Mouse (Mus musculus) neural tube, embryonic 15.5 days (tissue): ENCODE measurements around the gene Wfdc2. TPM values are rescaled to one million over a fixed set of nuclear protein-coding genes. Genes with fewer than 3 reads are reported as not detected.
"Not testable (repeated sequence)": the region's sequence is repeated elsewhere in the genome, so short reads cannot be mapped to it uniquely, and the experiment has no call there.

ENCODE experiments used
- ATAC-seq: fragments of 200-750 bp; cut with Nextera tagmentation; 2 replicates; pipeline ENCODE4 v1.8.0; 2017; ENCODE audit warnings: mild to moderate bottlenecking, moderate TSS enrichment, moderate library complexity; ENCODE audit not compliant: low FRiP score
- H3K27ac ChIP-seq: fragments of 300-500 bp; sonication (generic); replicated peaks from 2 replicates; pipeline ENCODE4 v1.5.1; 2015; ENCODE audit warnings: mild to moderate bottlenecking, inconsistent platforms
- H3K27me3 ChIP-seq: fragments of 300-500 bp; sonication (generic); replicated peaks from 2 replicates; pipeline ENCODE4 v1.6.1; 2015; ENCODE audit warnings: inconsistent platforms
- H3K36me3 ChIP-seq: fragments of 300-500 bp; sonication (generic); 2 replicates; pipeline ENCODE4 v1.6.1; 2015; ENCODE audit warnings: inconsistent platforms
- H3K4me1 ChIP-seq: fragments of 300-500 bp; sonication (generic); 2 replicates; pipeline ENCODE4 v1.6.1; 2015; ENCODE audit warnings: inconsistent platforms
- H3K4me2 ChIP-seq: fragments of 300-500 bp; sonication (generic); 2 replicates; pipeline ENCODE4 v1.6.1; 2015; ENCODE audit warnings: inconsistent platforms, mild to moderate bottlenecking, moderate library complexity
- H3K4me3 ChIP-seq: fragments of 300-500 bp; sonication (generic); replicated peaks from 2 replicates; pipeline ENCODE4 v1.5.1; 2015; ENCODE audit warnings: mild to moderate bottlenecking, inconsistent platforms
- H3K9ac ChIP-seq: fragments of 300-500 bp; sonication (generic); replicated peaks from 2 replicates; pipeline ENCODE4 v1.6.1; 2015; ENCODE audit warnings: mild to moderate bottlenecking, inconsistent platforms
- H3K9me3 ChIP-seq: fragments of 300-500 bp; sonication (generic); replicated peaks from 2 replicates; pipeline ENCODE4 v1.6.1; 2016; ENCODE audit warnings: inconsistent platforms
- WGBS: fragments of 180-500 bp; shearing (Covaris S2); methylation state at CpG from one replicate; pipeline ENCODE4 v1.1.7; 2015; ENCODE audit warnings: mixed read lengths; 5-methylcytosine and 5-hydroxymethylcytosine counted together
- polyA plus RNA-seq: library from polyadenylated mRNA; unstranded; fragments of >200 nt; fragmentation: Nextera tagmentation; extraction: Ambion mirVana; gene quantifications from 2 replicates; pipeline ENCODE4 v1.2.1, GENCODE M21; 2015

Gene Wfdc2
- polyA plus RNA-seq, 1 experiment from 2014 or later: 1.6 TPM

DNA sequence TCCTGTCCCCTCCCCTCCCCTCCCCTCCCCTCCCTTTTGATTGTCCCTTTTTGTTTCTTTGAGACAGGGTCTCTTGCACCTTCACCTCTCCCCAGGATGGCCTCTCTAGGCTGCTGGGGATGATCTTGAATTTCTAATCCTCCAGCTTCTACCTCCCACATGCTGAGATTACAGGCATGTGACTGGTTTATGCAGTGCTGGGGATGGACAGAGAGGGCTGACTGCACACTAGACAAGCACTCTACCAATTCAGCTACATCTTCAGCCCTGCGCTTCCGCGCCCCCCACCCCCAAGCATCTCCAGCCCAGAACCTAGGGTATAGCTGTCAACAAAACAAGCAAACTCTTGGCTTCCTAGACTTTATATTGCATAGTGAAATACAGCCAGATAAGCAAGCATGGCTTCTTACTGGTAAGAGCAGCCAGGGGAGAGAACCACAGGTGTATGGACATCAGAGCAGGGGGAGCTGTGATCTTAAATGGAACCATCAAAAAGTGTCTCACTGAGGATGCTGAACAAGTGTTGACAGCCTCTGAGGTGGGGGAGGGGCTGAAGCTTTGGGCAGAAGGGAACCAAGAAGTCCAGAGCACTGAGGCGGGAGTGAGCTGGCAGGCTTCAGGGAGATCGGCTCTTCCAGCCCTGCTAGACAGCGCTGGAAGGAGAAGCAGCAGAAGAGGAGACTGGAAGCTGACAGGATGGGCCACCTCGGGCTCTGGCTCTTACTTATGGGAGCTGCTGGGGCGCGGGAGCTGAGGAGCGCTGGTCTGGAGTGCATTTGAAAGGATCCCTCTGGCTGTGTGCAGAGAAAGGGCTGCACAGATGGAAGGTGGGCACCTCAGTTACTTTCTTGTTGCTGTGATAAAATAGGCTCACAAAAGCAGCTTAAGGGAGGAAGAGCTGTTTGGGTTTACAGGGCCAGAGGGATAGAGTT is 12.0 kb upstream of the Wfdc2 start:
- H3K27me3 ChIP-seq: no peaks in the 10 kb centered on the region
- H3K36me3 ChIP-seq: no peaks in the 10 kb centered on the region
- no peaks in the 10 kb centered on the region for H3K4me1 ChIP-seq
- no peak for ATAC-seq
- no peaks in the 10 kb centered on the region for H3K9me3 ChIP-seq
- WGBS: 30% methylated on average over 10 of the region's 10 CpGs
- H3K4me2 ChIP-seq: no peak overlapping the region
- H3K4me3 ChIP-seq: no peak overlapping the region
- no peak overlapping the region for H3K9ac ChIP-seq
- H3K27ac ChIP-seq: no peak overlapping the region

DNA sequence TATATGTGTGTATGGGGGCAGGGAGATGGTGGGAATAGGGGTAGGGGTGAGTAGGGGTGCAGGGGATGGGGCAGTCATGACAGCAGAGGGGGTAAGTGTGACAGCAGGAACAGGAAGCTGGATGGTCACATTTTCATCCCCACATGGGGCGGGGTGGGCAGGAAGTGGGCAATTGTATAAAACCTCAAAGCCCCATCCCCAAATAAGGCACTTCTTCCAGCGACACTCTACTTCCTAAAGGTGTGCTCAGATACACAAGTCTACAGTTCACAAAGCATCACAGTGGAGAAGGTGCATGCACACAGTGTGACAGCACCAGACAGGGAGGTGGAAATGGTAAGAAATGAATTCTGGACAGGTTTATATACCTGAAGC is 11.3 kb upstream of the Wfdc2 start:
- Histone ChIP-seq H3K9ac (no peak overlapping the region), H3K9me3 (no peaks in the 10 kb centered on the region), H3K4me2 (no peak overlapping the region), H3K27me3 (no peaks in the 10 kb centered on the region), H3K4me1 (no peaks in the 10 kb centered on the region), H3K27ac (no peak overlapping the region), H3K4me3 (no peak overlapping the region), H3K36me3 (no peaks in the 10 kb centered on the region)
- ATAC-seq: no peak
- 83% methylated on average over 2 of the region's 2 CpGs for WGBS

DNA sequence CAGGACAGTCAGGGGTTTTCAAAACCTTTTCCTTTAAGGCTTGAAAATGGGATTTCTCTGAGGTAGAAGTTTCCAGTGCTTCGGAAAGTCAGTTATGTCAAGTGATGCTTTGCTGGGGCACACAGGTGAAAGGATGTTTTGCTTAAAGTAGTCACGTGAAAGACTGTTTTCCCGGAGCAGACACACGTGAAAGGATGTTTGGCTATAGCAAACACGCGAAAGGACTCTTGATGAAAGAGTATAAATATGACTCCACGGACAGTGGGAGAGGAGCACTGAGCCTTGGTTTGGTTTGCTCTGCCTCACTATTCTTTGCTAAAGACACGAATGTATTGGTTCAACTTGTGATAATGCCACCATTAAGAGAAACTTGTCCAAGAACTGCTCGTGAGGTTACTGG is 10.7 kb upstream of the Wfdc2 start:
- ATAC-seq: no peak
- no peaks in the 10 kb centered on the region for H3K9me3 ChIP-seq
- no peaks in the 10 kb centered on the region for H3K27me3 ChIP-seq
- no peak overlapping the region for H3K4me2 ChIP-seq
- no peaks in the 10 kb centered on the region for H3K36me3 ChIP-seq
- no peaks in the 10 kb centered on the region for H3K4me1 ChIP-seq
- H3K9ac ChIP-seq: no peak overlapping the region
- no peak overlapping the region for H3K4me3 ChIP-seq
- WGBS: 91% methylated on average over 9 of the region's 9 CpGs
- no peak overlapping the region for H3K27ac ChIP-seq

DNA sequence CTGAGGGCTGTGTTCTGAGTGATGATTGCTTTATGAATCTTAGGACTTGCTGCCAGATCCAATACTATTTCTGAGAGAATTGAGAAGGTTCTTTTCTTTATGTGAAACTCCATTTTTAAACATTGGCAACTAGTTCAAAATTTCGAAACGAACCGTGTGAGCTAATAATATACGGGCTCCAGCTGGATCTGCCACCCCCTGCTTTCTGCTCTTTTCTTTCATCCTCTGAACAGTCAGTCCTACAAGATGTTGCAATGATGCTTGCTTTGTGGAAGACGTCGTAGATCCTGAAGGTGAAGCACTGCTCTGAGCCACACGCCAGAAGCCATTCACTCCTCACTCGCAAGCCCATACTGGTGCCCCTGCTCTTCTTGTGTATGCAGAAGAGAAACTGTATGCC is 3.8 kb upstream of the Wfdc2 start:
- no peak overlapping the region for H3K9ac ChIP-seq
- ATAC-seq: no peak
- WGBS: 87% methylated on average over 8 of the region's 8 CpGs

DNA sequence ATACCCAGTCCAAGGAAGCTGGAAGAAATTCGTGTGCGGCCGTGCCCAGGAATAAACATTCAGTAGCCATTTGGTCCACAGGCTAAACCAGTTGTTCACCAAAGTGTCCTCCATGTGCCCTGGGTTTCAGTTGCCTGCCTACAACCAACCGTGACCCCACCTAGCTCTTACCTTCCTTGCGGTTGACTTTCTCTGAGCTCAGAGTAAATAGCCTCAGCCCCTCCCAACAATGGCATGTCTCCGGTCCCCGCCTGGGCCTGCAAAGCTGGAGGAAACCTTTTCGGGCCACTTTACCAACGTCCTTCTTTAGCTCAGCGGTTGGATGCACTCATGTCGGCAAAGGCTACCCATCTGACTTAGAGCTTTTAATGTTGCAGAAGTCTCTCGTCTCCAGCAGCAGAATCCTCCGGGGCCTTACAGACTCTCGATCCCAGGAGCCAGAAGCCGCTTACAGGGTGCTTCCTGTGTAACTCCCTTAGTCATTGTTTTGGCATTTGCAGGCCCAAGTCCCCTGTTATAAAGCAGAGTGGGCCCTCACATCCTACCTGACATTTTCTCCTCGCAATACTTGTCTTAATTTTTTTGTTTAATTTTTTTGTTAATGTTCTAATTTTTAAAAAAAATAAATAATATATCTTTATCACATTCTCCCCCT is 3.1 kb upstream of the Wfdc2 start:
- Histone ChIP-seq H3K9me3 (no peaks in the 10 kb centered on the region), H3K36me3 (no peaks in the 10 kb centered on the region), H3K4me1 (peaks cover 16% of the 10 kb centered on the region), H3K4me2 (no peak overlapping the region), H3K9ac (no peak overlapping the region), H3K4me3 (no peak overlapping the region), H3K27ac (no peak overlapping the region), H3K27me3 (peaks cover 17% of the 10 kb centered on the region)
- 53% methylated on average over 16 of the region's 16 CpGs for WGBS
- no peak for ATAC-seq

More for the DNA sequence above, 3.8 kb upstream of the Wfdc2 start:
- H3K4me1 ChIP-seq: peaks cover 11% of the 10 kb centered on the region
- H3K27me3 ChIP-seq: peaks cover 14% of the 10 kb centered on the region
- H3K36me3 ChIP-seq: no peaks in the 10 kb centered on the region
- H3K4me3 ChIP-seq: no peak overlapping the region
- no peaks in the 10 kb centered on the region for H3K9me3 ChIP-seq
- H3K4me2 ChIP-seq: no peak overlapping the region
- H3K27ac ChIP-seq: no peak overlapping the region

DNA sequence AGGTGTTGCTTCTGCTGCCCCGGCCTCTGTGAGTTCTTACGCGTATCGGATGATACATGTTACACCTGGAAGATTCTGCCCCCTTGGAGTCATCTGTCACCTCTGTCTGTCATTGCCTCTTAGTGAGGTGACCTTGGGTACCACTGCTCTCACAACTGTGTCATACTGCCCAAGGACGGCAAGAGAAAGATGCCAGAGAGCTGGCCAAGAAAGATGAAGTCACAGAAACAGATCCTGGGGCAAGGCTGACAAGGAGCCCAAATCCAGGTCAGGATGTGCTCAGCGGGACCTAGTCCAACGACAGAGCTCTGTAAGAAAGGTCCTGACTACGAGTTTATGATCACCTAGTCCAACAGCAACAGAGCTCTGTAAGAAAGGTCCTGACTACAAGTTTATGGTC is 2.1 kb upstream of the Wfdc2 start:
- H3K4me3 ChIP-seq: no peak overlapping the region
- no peak overlapping the region for H3K27ac ChIP-seq
- H3K9ac ChIP-seq: no peak overlapping the region
- H3K4me2 ChIP-seq: no peak overlapping the region
- no peaks in the 10 kb centered on the region for H3K36me3 ChIP-seq
- 92% methylated on average over 8 of the region's 8 CpGs for WGBS
- no peak for ATAC-seq
- H3K27me3 ChIP-seq: peaks cover 26% of the 10 kb centered on the region
- H3K4me1 ChIP-seq: peaks cover 18% of the 10 kb centered on the region
- no peaks in the 10 kb centered on the region for H3K9me3 ChIP-seq

DNA sequence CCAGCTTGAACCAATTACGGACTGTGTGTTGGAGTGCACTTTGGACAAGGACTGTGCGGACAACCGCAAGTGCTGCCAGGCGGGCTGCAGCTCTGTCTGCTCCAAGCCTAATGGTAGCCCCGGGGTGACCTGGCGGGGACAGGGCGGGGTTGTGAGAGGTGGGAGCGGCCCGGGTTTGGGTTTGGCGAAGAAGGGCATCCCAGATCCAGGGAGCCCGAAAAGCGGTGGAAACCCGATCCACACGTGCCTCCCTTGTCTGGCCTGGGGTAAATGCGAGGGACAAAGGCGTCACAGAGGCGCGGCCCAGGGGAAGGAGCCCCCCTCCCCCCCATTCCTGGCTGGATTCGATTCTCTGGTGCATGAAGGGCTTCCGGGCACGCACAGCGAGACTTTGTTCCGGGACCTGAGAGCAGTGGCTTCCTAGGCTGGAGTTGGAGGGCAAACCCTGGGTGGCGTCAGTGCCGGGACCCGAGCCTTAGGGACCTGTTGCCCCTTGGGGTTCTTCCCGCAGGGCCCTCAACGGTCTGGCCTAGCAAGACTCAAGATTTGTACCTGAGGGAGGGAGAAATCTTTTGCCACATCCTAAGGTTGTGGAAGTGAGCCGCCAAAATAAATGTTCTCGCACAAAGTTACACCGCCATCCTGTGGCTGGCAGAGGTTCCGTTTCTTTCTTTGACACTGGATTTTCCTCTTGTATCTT is 1.3 kb downstream of the Wfdc2 start:
- H3K9ac ChIP-seq: peak overlapping the region; percentile 47

DNA sequence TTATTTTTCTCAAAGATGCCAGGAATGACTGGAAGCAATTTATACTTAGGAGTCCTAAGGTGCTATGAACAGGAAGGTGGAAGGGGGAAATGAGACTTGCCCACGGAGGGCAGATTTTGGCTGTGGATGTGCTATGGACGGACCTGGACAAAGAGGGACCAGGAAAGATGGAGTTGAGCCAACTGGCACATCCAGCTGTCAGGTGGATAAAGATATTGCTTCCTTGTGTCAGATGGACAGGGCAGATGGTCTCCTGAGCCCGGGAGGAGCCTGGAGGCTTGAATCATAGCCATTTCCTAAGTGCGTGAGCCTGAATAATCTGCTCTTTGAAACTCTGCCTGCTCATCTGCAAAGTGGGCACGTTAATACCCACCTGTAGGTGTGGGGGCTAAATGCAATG is 2.1 kb downstream of the Wfdc2 start:
- peaks cover 18% of the 10 kb centered on the region for H3K4me1 ChIP-seq
- H3K4me3 ChIP-seq: no peak overlapping the region
- H3K9ac ChIP-seq: no peak overlapping the region
- no peaks in the 10 kb centered on the region for H3K9me3 ChIP-seq
- H3K27me3 ChIP-seq: peaks cover 30% of the 10 kb centered on the region
- 61% methylated on average over 5 of the region's 5 CpGs for WGBS
- H3K4me2 ChIP-seq: peak overlapping the region; percentile 81
- no peak for ATAC-seq
- no peaks in the 10 kb centered on the region for H3K36me3 ChIP-seq
- H3K27ac ChIP-seq: no peak overlapping the region

More for the DNA sequence above, 1.3 kb downstream of the Wfdc2 start:
- Histone ChIP-seq H3K36me3 (no peaks in the 10 kb centered on the region), H3K27me3 (peaks cover 30% of the 10 kb centered on the region), H3K4me2 (peak overlapping the region; percentile 81), H3K9me3 (no peaks in the 10 kb centered on the region), H3K27ac (no peak overlapping the region), H3K4me1 (peaks cover 18% of the 10 kb centered on the region), H3K4me3 (peak overlapping the region; percentile 44)
- under 1% methylated on average over 32 of the region's 32 CpGs for WGBS
- peak; percentile 21; the same call in 1 of the 2 replicates for ATAC-seq

DNA sequence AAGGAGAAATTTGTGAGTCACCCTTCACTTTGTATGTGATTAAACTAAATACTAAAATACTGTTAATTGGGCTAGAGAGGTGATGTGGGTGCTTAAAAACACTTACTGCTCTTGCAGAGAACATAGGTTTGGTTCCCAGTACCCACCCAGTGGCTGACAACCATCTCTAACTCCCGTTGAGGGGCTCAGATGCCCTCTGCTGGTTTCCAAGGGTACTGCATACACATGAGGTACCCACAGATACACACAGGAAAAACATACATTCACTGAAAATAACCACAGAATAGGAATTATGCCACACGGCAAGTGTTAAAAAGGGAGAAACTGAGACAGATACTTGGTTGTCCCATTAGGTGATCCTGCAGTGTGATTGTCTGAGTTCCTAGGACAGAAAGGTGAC is 4.8 kb downstream of the Wfdc2 start:
- Histone ChIP-seq H3K4me2 (no peak overlapping the region), H3K9ac (no peak overlapping the region), H3K27me3 (peaks cover 26% of the 10 kb centered on the region), H3K36me3 (no peaks in the 10 kb centered on the region), H3K4me3 (no peak overlapping the region), H3K9me3 (no peaks in the 10 kb centered on the region), H3K4me1 (peaks cover 18% of the 10 kb centered on the region), H3K27ac (no peak overlapping the region)
- no peak for ATAC-seq
- WGBS: 83% methylated on average over 2 of the region's 2 CpGs

DNA sequence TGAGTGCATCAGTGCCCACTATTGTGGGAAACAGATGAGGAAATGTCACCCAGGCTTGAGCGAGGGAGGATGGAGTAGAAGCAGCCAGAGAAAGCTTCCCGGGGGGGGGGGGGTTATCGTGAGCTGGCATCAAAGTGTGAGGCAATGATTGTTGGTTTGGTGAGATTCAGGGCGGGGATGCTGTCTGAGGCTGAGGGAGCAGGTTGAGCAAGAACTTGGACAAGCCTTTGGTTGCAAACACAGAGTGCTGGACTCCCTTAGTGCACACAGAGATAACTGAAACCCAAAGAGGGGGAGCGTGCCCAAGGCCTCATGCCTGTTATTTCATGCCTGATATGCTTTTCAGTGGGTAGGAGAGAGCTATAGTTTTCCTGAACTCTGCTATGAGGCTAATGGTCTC is 5.2 kb downstream of the Wfdc2 start:
- ATAC-seq: no peak
- no peak overlapping the region for H3K27ac ChIP-seq
- no peak overlapping the region for H3K4me2 ChIP-seq
- peaks cover 17% of the 10 kb centered on the region for H3K4me1 ChIP-seq
- no peak overlapping the region for H3K9ac ChIP-seq
- H3K4me3 ChIP-seq: no peak overlapping the region
- H3K9me3 ChIP-seq: no peaks in the 10 kb centered on the region
- peaks cover 22% of the 10 kb centered on the region for H3K27me3 ChIP-seq
- no peaks in the 10 kb centered on the region for H3K36me3 ChIP-seq
- WGBS: 94% methylated on average over 5 of the region's 5 CpGs

DNA sequence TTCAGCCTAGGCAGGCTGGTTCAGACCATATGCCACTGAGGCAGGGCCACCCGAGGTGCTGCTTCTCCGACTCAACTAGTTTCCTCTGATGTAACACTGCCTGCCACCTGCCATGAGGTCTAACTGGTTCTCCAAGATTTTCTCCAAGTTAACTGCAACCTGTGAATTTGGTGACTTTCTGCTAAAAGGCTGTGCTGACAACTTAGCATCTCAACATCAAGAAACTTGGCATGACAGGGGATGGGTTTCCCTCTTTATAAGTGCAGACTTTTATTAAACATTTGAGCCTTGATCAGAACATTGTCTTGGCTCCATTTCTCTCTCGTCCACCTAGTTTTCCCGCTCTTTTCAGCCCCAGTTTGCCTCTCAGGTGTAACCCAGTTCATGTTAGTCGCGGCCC is 11.1 kb downstream of the Wfdc2 start, which contains the start of gene Spint3:
Spint3 (minus strand) TSS at position 101 of the 400 bp plus-strand sequence.
- not testable (repeated sequence) for H3K4me2 ChIP-seq

More for the DNA sequence above, 11.1 kb downstream of the Wfdc2 start, which contains the start of gene Spint3:
- not testable (repeated sequence) for H3K9me3 ChIP-seq, H3K36me3 ChIP-seq, H3K4me1 ChIP-seq, ATAC-seq, H3K4me3 ChIP-seq, H3K9ac ChIP-seq, H3K27me3 ChIP-seq, H3K27ac ChIP-seq
- 89% methylated on average over 6 of the region's 6 CpGs for WGBS
